Mouse (Mus musculus): ENCODE data around the gene Ndnf. TPM values are rescaled to one million over a fixed set of nuclear protein-coding genes. Genes with fewer than 3 reads are reported as not detected.
A peak's percentile ranks its signal among the peaks of the same experiment; 100 is the strongest.

Gene Ndnf
- 3.2 and 3.4 TPM in 2 replicates for polyA plus RNA-seq (2015; fragmentation: Nextera tagmentation; extraction: Ambion mirVana)

GRCm38 (mm10) chr6:65671451-65671850, at the start of gene Ndnf:
Gene Ndnf (plus strand): TSS chr6:65671590.
- Histone ChIP-seq H3K4me1 (peaks cover 10% of the 10 kb centered on the region; the same call in 1 of the 2 replicates), H3K27me3 (replicated peaks) (peaks cover 12% of the 10 kb centered on the region), H3K27ac (replicated peaks) (0 out of 2 replicates have a peak within 1 kb of the TSS, but pooled peaks have one; percentile 45), H3K4me2 (peak within 1 kb of the TSS; percentile 93), H3K36me3 (no peaks in the 10 kb centered on the region), H3K9me3 (no peaks in the 10 kb centered on the region), H3K9ac (peak within 1 kb of the TSS; percentile 81), H3K4me3 (peak within 1 kb of the TSS; percentile 75)
- WGBS, result under 1% methylated on average over 28 of the region's 45 CpGs
- ATAC-seq (ENCODE audit: extremely low read depth, insufficient number of reproducible peaks, low FRiP score, low TSS enrichment), result peak; percentile 67

- no peak for ATAC-seq (ENCODE audit: extremely low read depth, insufficient number of reproducible peaks, low FRiP score, low TSS enrichment)
- H3K36me3 ChIP-seq, result no peaks in the 10 kb centered on the region
- H3K4me1 ChIP-seq, result peaks cover 5% of the 10 kb centered on the region
- H3K9ac ChIP-seq, result no peak overlapping the region
- no peak overlapping the region for H3K4me2 ChIP-seq
- H3K27me3 ChIP-seq (replicated peaks), result no peaks in the 10 kb centered on the region
- H3K9me3 ChIP-seq, result no peaks in the 10 kb centered on the region
- no peak overlapping the region for H3K27ac ChIP-seq (replicated peaks)
- no peak overlapping the region for H3K4me3 ChIP-seq
- 73% methylated on average over 3 of the region's 3 CpGs for WGBS
These were observed 48.2 kb upstream of the Ndnf start for GRCm38 (mm10) chr6:65623016-65623715.

- Histone ChIP-seq H3K27ac (replicated peaks) (no peak overlapping the region), H3K4me1 (no peaks in the 10 kb centered on the region)
- no peak for ATAC-seq (ENCODE audit: extremely low read depth, insufficient number of reproducible peaks, low FRiP score, low TSS enrichment)
These were observed 40.8 kb upstream of the Ndnf start for GRCm38 (mm10) chr6:65630578-65630977.

GRCm38 (mm10) chr6:65632184-65632583, 39.2 kb upstream of the Ndnf start:
- H3K4me3 ChIP-seq, result no peak overlapping the region
- no peaks in the 10 kb centered on the region for H3K27me3 ChIP-seq (replicated peaks)
- H3K9ac ChIP-seq, result no peak overlapping the region
- no peaks in the 10 kb centered on the region for H3K36me3 ChIP-seq
- H3K4me2 ChIP-seq, result no peak overlapping the region
- WGBS, result 57% methylated on average over 5 of the region's 5 CpGs
- no peak overlapping the region for H3K27ac ChIP-seq (replicated peaks)
- H3K9me3 ChIP-seq, result peaks cover 8% of the 10 kb centered on the region; the same call in 1 of the 2 replicates
- no peaks in the 10 kb centered on the region for H3K4me1 ChIP-seq
- ATAC-seq (ENCODE audit: extremely low read depth, insufficient number of reproducible peaks, low FRiP score, low TSS enrichment), result no peak

More at GRCm38 (mm10) chr6:65630578-65630977, 40.8 kb upstream of the Ndnf start:
- no peak overlapping the region for H3K4me2 ChIP-seq
- H3K4me3 ChIP-seq, result no peak overlapping the region
- no peak overlapping the region for H3K9ac ChIP-seq
- 61% methylated on average over 2 of the region's 2 CpGs for WGBS
- no peaks in the 10 kb centered on the region for H3K36me3 ChIP-seq
- H3K9me3 ChIP-seq, result peaks cover 5% of the 10 kb centered on the region; the same call in 1 of the 2 replicates
- no peaks in the 10 kb centered on the region for H3K27me3 ChIP-seq (replicated peaks)

GRCm38 (mm10) chr6:65642431-65642830, 29.0 kb upstream of the Ndnf start:
- Histone ChIP-seq H3K36me3 (no peaks in the 10 kb centered on the region), H3K4me2 (no peak overlapping the region), H3K27ac (replicated peaks) (no peak overlapping the region), H3K9me3 (peaks cover 14% of the 10 kb centered on the region), H3K9ac (no peak overlapping the region), H3K27me3 (replicated peaks) (no peaks in the 10 kb centered on the region), H3K4me3 (no peak overlapping the region), H3K4me1 (peaks cover 4% of the 10 kb centered on the region; the same call in 1 of the 2 replicates)
- no peak for ATAC-seq (ENCODE audit: extremely low read depth, insufficient number of reproducible peaks, low FRiP score, low TSS enrichment)

GRCm38 (mm10) chr6:65644110-65644509, 27.3 kb upstream of the Ndnf start:
- Histone ChIP-seq H3K9ac (no peak overlapping the region), H3K4me1 (peaks cover 4% of the 10 kb centered on the region; the same call in 1 of the 2 replicates), H3K4me2 (no peak overlapping the region), H3K4me3 (no peak overlapping the region), H3K27me3 (replicated peaks) (no peaks in the 10 kb centered on the region), H3K27ac (replicated peaks) (no peak overlapping the region), H3K9me3 (peaks cover 4% of the 10 kb centered on the region), H3K36me3 (no peaks in the 10 kb centered on the region)
- ATAC-seq (ENCODE audit: extremely low read depth, insufficient number of reproducible peaks, low FRiP score, low TSS enrichment), result no peak
- 62% methylated on average over 4 of the region's 4 CpGs for WGBS

GRCm38 (mm10) chr6:65646408-65646807, 25.0 kb upstream of the Ndnf start:
- WGBS, result 59% methylated on average over 3 of the region's 3 CpGs

GRCm38 (mm10) chr6:65647731-65648130, 23.7 kb upstream of the Ndnf start:
- no peak overlapping the region for H3K27ac ChIP-seq (replicated peaks)
- H3K4me3 ChIP-seq, result no peak overlapping the region
- WGBS, result 69% methylated on average over 6 of the region's 6 CpGs

More at GRCm38 (mm10) chr6:65646408-65646807, 25.0 kb upstream of the Ndnf start:
- H3K4me2 ChIP-seq, result no peak overlapping the region
- no peak overlapping the region for H3K27ac ChIP-seq (replicated peaks)
- no peaks in the 10 kb centered on the region for H3K9me3 ChIP-seq
- no peak for ATAC-seq (ENCODE audit: extremely low read depth, insufficient number of reproducible peaks, low FRiP score, low TSS enrichment)
- no peak overlapping the region for H3K9ac ChIP-seq
- no peaks in the 10 kb centered on the region for H3K36me3 ChIP-seq
- no peak overlapping the region for H3K4me3 ChIP-seq
- no peaks in the 10 kb centered on the region for H3K27me3 ChIP-seq (replicated peaks)
- peaks cover 4% of the 10 kb centered on the region; the same call in 1 of the 2 replicates for H3K4me1 ChIP-seq

GRCm38 (mm10) chr6:65651376-65651775, 20.0 kb upstream of the Ndnf start:
- no peak overlapping the region for H3K9ac ChIP-seq
- no peaks in the 10 kb centered on the region for H3K27me3 ChIP-seq (replicated peaks)
- H3K4me1 ChIP-seq, result no peaks in the 10 kb centered on the region
- ATAC-seq (ENCODE audit: extremely low read depth, insufficient number of reproducible peaks, low FRiP score, low TSS enrichment), result no peak
- H3K36me3 ChIP-seq, result no peaks in the 10 kb centered on the region
- no peak overlapping the region for H3K4me2 ChIP-seq
- H3K9me3 ChIP-seq, result no peaks in the 10 kb centered on the region
- no peak overlapping the region for H3K27ac ChIP-seq (replicated peaks)
- H3K4me3 ChIP-seq, result no peak overlapping the region
- WGBS, result 41% methylated on average over 4 of the region's 4 CpGs

More at GRCm38 (mm10) chr6:65647731-65648130, 23.7 kb upstream of the Ndnf start:
- H3K27me3 ChIP-seq (replicated peaks), result no peaks in the 10 kb centered on the region
- no peak overlapping the region for H3K9ac ChIP-seq
- H3K9me3 ChIP-seq, result no peaks in the 10 kb centered on the region
- no peak for ATAC-seq (ENCODE audit: extremely low read depth, insufficient number of reproducible peaks, low FRiP score, low TSS enrichment)
- H3K4me1 ChIP-seq, result no peaks in the 10 kb centered on the region
- no peaks in the 10 kb centered on the region for H3K36me3 ChIP-seq
- H3K4me2 ChIP-seq, result no peak overlapping the region

- Histone ChIP-seq H3K27ac (replicated peaks) (no peak overlapping the region), H3K9me3 (no peaks in the 10 kb centered on the region), H3K4me3 (no peak overlapping the region), H3K4me2 (no peak overlapping the region), H3K9ac (no peak overlapping the region), H3K4me1 (peaks cover 15% of the 10 kb centered on the region), H3K27me3 (replicated peaks) (no peaks in the 10 kb centered on the region), H3K36me3 (no peaks in the 10 kb centered on the region)
- no peak for ATAC-seq (ENCODE audit: extremely low read depth, insufficient number of reproducible peaks, low FRiP score, low TSS enrichment)
- 66% methylated on average over 4 of the region's 4 CpGs for WGBS
These were observed 10.1 kb upstream of the Ndnf start for GRCm38 (mm10) chr6:65661272-65661671.

GRCm38 (mm10) chr6:65662050-65662449, 9.3 kb upstream of the Ndnf start:
- H3K36me3 ChIP-seq, result no peaks in the 10 kb centered on the region
- no peak overlapping the region for H3K27ac ChIP-seq (replicated peaks)
- no peak overlapping the region for H3K4me3 ChIP-seq
- no peaks in the 10 kb centered on the region for H3K27me3 ChIP-seq (replicated peaks)
- WGBS, result 45% methylated on average over 2 of the region's 2 CpGs
- H3K9ac ChIP-seq, result no peak overlapping the region
- no peaks in the 10 kb centered on the region for H3K9me3 ChIP-seq
- no peak overlapping the region for H3K4me2 ChIP-seq
- H3K4me1 ChIP-seq, result peaks cover 15% of the 10 kb centered on the region
- ATAC-seq (ENCODE audit: extremely low read depth, insufficient number of reproducible peaks, low FRiP score, low TSS enrichment), result no peak

- no peak overlapping the region for H3K4me3 ChIP-seq
- ATAC-seq (ENCODE audit: extremely low read depth, insufficient number of reproducible peaks, low FRiP score, low TSS enrichment), result no peak
- no peaks in the 10 kb centered on the region for H3K27me3 ChIP-seq (replicated peaks)
- WGBS, result 35% methylated on average over 6 of the region's 6 CpGs
- peaks cover 15% of the 10 kb centered on the region for H3K4me1 ChIP-seq
- H3K36me3 ChIP-seq, result no peaks in the 10 kb centered on the region
- H3K4me2 ChIP-seq, result peak overlapping the region; percentile 24; the same call in 1 of the 2 replicates
- no peak overlapping the region; the same call in 1 of the 2 replicates for H3K27ac ChIP-seq (replicated peaks)
- H3K9ac ChIP-seq, result no peak overlapping the region
- no peaks in the 10 kb centered on the region for H3K9me3 ChIP-seq
These were observed 7.4 kb upstream of the Ndnf start for GRCm38 (mm10) chr6:65663990-65664389.

All from heart, embryonic 13.5 days (tissue).